Mouse (Mus musculus) A20 (cell line): Measurements from ENCODE around the gene Taf4.

Source experiments
- DNase-seq: peaks from one replicate; pipeline ENCODE4 v3.0.0-alpha.2; 2011; ENCODE audit warnings: low read depth, low spot score

Taf4 gene

GRCm38 (mm10) chr2:179862676-179863075 is 113.8 kb downstream of the Taf4 start:
- no peak for DNase-seq
